Mouse (Mus musculus): ENCODE data around the gene Sox30. TPM values are rescaled to one million over a fixed set of nuclear protein-coding genes. Genes with fewer than 3 reads are reported as not detected.

The Sox30 gene
- under 1 TPM in 1 of 2 experiments, not detected in 1; 0.10 TPM for total RNA-seq (2021)

DNA sequence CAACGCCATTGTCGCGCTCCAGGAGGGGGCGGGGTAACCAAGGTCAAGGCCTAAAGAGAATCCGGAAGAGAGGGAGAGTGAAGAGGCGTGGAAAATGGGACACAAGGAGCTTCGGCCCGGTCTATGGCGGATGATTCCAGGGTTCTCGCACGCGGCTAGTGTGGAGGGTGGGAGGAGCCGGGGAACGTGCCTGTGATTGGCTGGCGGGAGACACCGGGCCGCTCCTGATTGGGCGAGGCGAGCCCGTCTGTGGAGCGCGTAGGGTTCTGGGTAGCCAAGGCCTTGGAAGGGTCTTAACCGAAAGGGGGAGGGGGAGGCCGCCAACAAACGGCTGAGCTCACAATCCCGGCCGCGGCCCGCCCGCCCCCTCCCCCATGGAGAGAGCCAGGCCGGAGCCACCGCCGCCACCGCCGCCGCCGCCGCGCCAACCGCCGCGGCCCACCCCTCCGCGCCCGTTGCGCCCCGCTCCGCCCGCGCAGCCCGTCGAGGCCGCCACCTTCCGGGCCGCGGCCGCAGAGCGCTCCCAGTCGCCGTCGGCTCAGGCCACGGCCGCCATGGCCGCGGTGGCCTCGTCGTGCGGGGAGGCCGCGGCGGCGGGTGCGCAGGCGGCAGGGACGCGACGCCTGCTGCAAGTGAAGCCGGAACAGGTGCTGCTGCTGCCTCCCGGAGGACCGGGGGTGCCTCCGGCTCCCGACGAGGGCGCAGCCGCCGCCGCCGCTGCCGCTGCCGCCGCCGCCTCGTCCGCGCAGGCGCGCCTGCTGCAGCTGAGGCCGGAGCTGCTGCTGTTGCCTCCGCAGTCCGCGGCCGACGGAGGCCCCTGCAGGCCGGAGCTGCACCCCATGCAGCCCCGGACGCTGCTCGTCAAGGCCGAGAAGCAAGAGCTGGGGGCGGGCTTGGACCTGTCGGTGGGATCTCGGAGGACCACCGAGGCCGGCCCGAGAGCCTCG, at the start of gene Sox30:
Sox30 (plus strand) TSS at position 365 of the 947 bp plus-strand sequence.
- DNase-seq (ENCODE audit: low spot score in 2 of 2) = peak; percentile 30 to 60
- intact Hi-C loops (cut with DNase I) = no loop called here

DNA sequence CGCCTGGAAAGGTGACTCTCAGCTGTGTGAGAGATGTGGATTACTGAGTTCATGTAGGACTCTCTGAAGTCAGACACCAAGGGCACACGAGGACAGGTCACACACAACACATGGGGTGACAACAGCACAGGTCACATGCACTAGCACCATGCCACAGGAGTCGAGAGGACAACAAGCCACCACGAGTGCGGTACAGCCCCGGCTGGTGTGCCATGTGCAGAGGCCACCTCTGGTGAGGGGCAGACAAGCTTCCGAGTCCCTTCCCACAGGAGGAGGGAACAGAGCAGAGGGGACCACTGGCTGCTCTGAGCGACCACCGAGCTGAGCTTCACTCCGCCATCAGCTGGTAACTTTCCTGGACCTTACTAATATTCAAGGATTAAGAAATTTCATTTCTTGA, 47.3 kb upstream of the Sox30 start:
- DNase-seq (ENCODE audit: low spot score in 2 of 2) = no peak
- intact Hi-C loops (cut with DNase I) = loop anchor here (2.0 kb wide), 1 partner anchor 1342 kb away; no protein-coding TSS in a partner anchor

DNA sequence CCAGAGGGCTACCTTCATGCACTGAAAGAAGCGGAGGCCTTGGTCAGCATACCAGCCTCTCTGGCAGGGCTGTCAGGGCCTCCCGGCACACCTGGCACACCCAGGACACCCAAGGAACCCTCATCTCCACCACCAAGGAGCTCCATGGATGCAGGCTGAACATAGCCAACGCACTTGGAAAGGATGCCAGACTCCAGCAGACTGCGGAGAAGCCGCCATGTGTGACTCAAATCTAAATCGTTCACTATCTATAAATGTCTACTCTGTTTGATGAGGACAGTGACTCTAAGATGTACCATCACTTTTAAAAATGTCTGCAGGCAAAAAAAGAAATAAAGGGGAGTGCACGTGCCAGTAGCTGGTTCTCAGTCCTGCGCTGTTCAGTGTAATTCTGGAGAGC, 42.6 kb upstream of the Sox30 start:
- intact Hi-C loops (cut with DNase I) = no loop called here
- DNase-seq (ENCODE audit: low spot score in 2 of 2) = no peak

- intact Hi-C loops (cut with DNase I) = no loop called here
- no peak for DNase-seq (ENCODE audit: low spot score in 2 of 2)
These were observed 41.2 kb upstream of the Sox30 start for GRCm38 (mm10) chr11:45938917-45939316.

GRCm38 (mm10) chr11:45942281-45942680, 37.8 kb upstream of the Sox30 start:
- DNase-seq (ENCODE audit: low spot score in 2 of 2) = no peak
- intact Hi-C loops (cut with DNase I) = loop anchor here (5.0 to 10.0 kb wide), 2 partner anchors 190 to 493 kb away; partner anchors contain the start of gene Med7

DNA sequence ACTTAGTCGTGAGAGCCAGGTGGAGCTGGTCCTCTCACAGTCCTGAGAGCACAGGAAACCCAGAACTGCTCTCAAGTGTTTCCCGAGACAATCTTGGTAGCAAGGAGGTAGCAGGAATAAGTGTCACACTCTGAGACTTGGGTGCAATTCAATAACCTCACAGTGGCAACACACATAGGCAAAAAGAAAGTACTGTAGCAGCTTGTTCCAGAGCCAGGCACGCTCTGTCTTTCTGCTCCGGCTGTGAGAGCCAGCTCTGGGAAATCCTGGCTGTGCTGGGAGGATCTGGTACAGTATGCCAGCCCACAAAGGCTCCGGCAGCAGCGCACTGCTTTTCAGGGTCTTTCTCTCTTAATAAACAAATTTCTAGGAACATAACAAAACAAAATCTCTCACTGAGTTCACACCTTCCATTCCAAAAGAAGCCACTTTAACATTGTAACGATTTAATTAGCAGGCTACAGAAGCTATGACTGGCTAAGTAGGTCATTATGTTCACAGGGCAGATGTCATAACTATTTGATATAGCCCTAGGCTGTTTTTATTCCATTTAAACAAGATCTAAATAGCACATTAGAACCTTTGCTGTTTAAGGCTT, 36.9 kb upstream of the Sox30 start:
- DNase-seq (ENCODE audit: low spot score in 2 of 2) = peak; percentile 64 to 69
- intact Hi-C loops (cut with DNase I) = loop anchor here (5.0 to 10.0 kb wide), 2 partner anchors 189 to 492 kb away; partner anchors contain the start of gene Med7

GRCm38 (mm10) chr11:45943891-45944642, 36.0 kb upstream of the Sox30 start:
- DNase-seq (ENCODE audit: low spot score in 2 of 2) = peak; percentile 26
- intact Hi-C loops (cut with DNase I) = loop anchor here (5.0 to 10.0 kb wide), 2 partner anchors 188 to 491 kb away; partner anchors contain the start of gene Med7

- peak; percentile 97 to 98 for DNase-seq (ENCODE audit: low spot score in 2 of 2)
- intact Hi-C loops (cut with DNase I) = loop anchor here (5.0 to 10.0 kb wide), 4 partner anchors 113 to 490 kb away; partner anchors contain the start of genes Adam19 and Med7
These were observed 35.4 kb upstream of the Sox30 start, which contains the start of gene Lsm11 for GRCm38 (mm10) chr11:45944643-45945156. Gene Lsm11, minus strand, starts transcription at chr11:45944935.

DNA sequence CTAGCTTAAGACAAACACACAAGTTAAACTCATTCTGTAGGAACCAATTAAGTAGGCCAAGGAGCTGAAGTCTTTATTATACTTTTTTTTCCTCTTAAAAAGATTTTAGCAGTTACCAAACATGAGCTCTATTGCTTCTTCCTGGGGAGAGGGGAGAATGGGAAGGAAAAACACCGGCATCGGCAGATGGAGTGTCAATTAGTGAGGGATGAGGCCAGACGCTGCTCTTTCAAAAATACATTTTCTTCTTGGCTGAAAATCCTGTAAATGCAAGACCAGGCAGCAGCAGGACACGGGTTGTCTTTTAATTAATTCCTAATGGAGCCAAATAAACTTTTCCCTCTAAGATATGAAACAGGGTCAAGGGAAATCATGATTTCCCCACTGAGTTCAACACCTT, 33.3 kb upstream of the Sox30 start:
- no peak for DNase-seq (ENCODE audit: low spot score in 2 of 2)
- intact Hi-C loops (cut with DNase I) = loop anchor here (5.0 to 10.0 kb wide), 3 partner anchors 111 to 488 kb away; partner anchors contain the start of genes Adam19 and Med7

DNA sequence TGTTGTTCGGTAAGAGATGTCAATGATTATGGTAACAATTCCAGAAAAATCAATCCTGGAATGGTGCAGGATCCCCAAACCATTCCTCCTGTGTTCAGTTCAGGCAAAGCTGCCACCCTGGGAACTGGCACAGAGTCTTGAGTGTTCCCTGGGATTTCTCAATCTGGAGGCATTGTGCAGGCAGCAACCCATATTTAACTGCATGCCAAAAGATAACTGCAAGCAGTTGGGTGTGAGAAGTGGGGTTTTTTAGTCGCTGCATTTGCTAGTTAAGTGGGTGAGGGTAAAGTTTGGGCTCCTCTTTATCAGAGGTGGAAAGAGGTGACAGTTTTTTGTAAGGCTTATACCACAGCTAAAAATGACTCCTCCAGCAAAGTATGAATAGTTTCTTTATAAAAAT, 32.6 kb upstream of the Sox30 start:
- DNase-seq (ENCODE audit: low spot score in 2 of 2) = peak; percentile 54 to 64
- intact Hi-C loops (cut with DNase I) = loop anchor here (5.0 to 10.0 kb wide), 3 partner anchors 110 to 487 kb away; partner anchors contain the start of genes Adam19 and Med7

- peak; percentile 91 to 93 for DNase-seq (ENCODE audit: low spot score in 2 of 2)
- intact Hi-C loops (cut with DNase I) = loop anchor here (5.0 kb wide), 1 partner anchor 262 kb away; no protein-coding TSS in a partner anchor
These were observed 24.9 kb upstream of the Sox30 start, which contains the start of gene Thg1l for GRCm38 (mm10) chr11:45955127-45955627. Gene Thg1l, minus strand, starts transcription at chr11:45955494.

- no peak for DNase-seq (ENCODE audit: low spot score in 2 of 2)
- intact Hi-C loops (cut with DNase I) = loop anchor here (5.0 kb wide), 1 partner anchor 258 kb away; no protein-coding TSS in a partner anchor
These were observed 20.5 kb upstream of the Sox30 start for GRCm38 (mm10) chr11:45959598-45959997.

DNA sequence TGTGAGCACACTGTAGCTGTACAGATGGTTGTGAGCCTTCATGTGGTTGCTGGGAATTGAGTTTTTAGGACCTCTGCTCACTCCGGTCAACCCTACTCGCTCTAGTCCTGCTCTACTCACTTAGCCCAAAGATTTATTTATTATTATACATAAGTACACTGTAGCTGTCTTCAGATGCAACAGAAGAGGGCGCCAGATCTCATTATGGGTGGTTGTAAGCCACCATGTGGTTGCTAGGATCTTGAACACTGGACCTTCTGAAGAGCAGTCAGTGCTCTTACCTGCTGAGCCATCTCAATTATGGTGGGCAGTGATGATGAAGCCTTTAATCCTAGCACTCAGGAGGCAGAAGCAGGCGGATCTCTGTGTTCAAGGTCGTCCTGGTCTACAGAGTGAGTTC, 20.1 kb upstream of the Sox30 start:
- intact Hi-C loops (cut with DNase I) = no loop called here
- no peak for DNase-seq (ENCODE audit: low spot score in 2 of 2)

DNA sequence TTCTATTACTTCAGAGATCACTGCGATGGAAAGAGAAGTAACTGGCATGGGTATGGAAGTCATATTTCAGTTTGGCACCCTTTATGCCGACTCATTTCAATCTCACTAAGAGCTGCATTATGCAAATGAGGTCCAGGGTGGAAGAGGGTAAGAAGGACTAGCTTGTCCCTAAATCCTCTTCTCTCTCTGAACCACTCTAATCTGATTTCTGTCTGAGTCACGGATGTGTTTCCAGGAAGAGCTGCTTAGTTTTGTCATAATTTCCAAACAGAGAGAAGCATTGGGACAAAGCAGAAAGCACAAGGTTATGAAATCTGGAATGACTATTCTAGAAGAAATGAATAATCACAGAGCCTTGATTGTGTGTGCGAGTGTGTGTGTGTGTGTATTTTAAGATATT, 13.2 kb upstream of the Sox30 start:
- DNase-seq (ENCODE audit: low spot score in 2 of 2) = no peak
- intact Hi-C loops (cut with DNase I) = no loop called here

GRCm38 (mm10) chr11:45968466-45968865, 11.6 kb upstream of the Sox30 start:
- intact Hi-C loops (cut with DNase I) = no loop called here
- no peak for DNase-seq (ENCODE audit: low spot score in 2 of 2)

- intact Hi-C loops (cut with DNase I) = no loop called here
- DNase-seq (ENCODE audit: low spot score in 2 of 2) = no peak
These were observed 6.5 kb upstream of the Sox30 start for GRCm38 (mm10) chr11:45973635-45974034.

GRCm38 (mm10) chr11:45974466-45974865, 5.6 kb upstream of the Sox30 start:
- DNase-seq (ENCODE audit: low spot score in 2 of 2) = no peak
- intact Hi-C loops (cut with DNase I) = no loop called here

- no peak for DNase-seq (ENCODE audit: low spot score in 2 of 2)
- intact Hi-C loops (cut with DNase I) = no loop called here
These were observed 4.0 kb upstream of the Sox30 start for GRCm38 (mm10) chr11:45976061-45976460.

GRCm38 (mm10) chr11:45980893-45981253, 763 bp downstream of the Sox30 start:
- intact Hi-C loops (cut with DNase I) = no loop called here
- DNase-seq (ENCODE audit: low spot score in 2 of 2) = no peak
